Mouse (Mus musculus): ENCODE measurements around the gene Eif2b5. TPM values are rescaled to one million over a fixed set of nuclear protein-coding genes. Genes with fewer than 3 reads are reported as not detected.

Eif2b5 gene
- total RNA-seq, 2 experiments from 2014 or later, result 52.6 to 54.4 TPM

- DNase-seq (ENCODE audit: low spot score), result no peak
Measured at GRCm38 (mm10) chr16:20536081-20536665, 37.6 kb downstream of the Eif2b5 start.

- no peak for DNase-seq (ENCODE audit: low spot score)
Measured at GRCm38 (mm10) chr16:20537071-20537471, 38.5 kb downstream of the Eif2b5 start.

GRCm38 (mm10) chr16:20537601-20538320 is 39.1 kb downstream of the Eif2b5 start:
- DNase-seq (ENCODE audit: low spot score), result no peak

GRCm38 (mm10) chr16:20539649-20540048 is 41.0 kb downstream of the Eif2b5 start:
- DNase-seq (ENCODE audit: low spot score), result no peak

GRCm38 (mm10) chr16:20540438-20540837 is 41.8 kb downstream of the Eif2b5 start:
- DNase-seq (ENCODE audit: low spot score), result no peak

- DNase-seq (ENCODE audit: low spot score), result no peak
Measured at GRCm38 (mm10) chr16:20545696-20546095, 47.1 kb downstream of the Eif2b5 start.

- DNase-seq (ENCODE audit: low spot score), result no peak
Measured at GRCm38 (mm10) chr16:20547423-20547822, 48.8 kb downstream of the Eif2b5 start.

GRCm38 (mm10) chr16:20548096-20548948 is 49.7 kb downstream of the Eif2b5 start, which contains the start of gene Abcf3:
Gene Abcf3 (plus strand): TSS chr16:20548577.
- DNase-seq (ENCODE audit: low spot score), result peak; percentile 98

- no peak for DNase-seq (ENCODE audit: low spot score)
Measured at GRCm38 (mm10) chr16:20549161-20549560, 50.5 kb downstream of the Eif2b5 start.

GRCm38 (mm10) chr16:20551691-20552090 is 53.1 kb downstream of the Eif2b5 start:
- no peak for DNase-seq (ENCODE audit: low spot score)

GRCm38 (mm10) chr16:20552594-20552993 is 54.0 kb downstream of the Eif2b5 start:
- DNase-seq (ENCODE audit: low spot score), result no peak

GRCm38 (mm10) chr16:20555000-20555399 is 56.4 kb downstream of the Eif2b5 start:
- no peak for DNase-seq (ENCODE audit: low spot score)

- no peak for DNase-seq (ENCODE audit: low spot score)
Measured at GRCm38 (mm10) chr16:20557381-20557780, 58.8 kb downstream of the Eif2b5 start.

Other genes with a start within 250 kb of the Eif2b5 start
- gene Parl, start 196.4 kb upstream of the Eif2b5 start, total RNA-seq (2021), result 10 to 100 TPM; 61.3 to 68.5 TPM
- gene Cyp2ab1, start 173.4 kb upstream of the Eif2b5 start, total RNA-seq (2021), result under 1 TPM in 1 of 2 experiments, not detected in 1; 0.07 TPM
- 10 to 100 TPM; 54.0 to 56.5 TPM for gene Abcc5, start 72.4 kb upstream of the Eif2b5 start, total RNA-seq (2021)
- 10 to 100 TPM; 28.4 to 32.0 TPM for gene Dvl3, start 18.2 kb downstream of the Eif2b5 start, total RNA-seq (2021)
- 100 to 1,000 TPM; 121 to 146 TPM for gene Ap2m1, start 36.7 kb downstream of the Eif2b5 start, total RNA-seq (2021)
- gene Abcf3, start 49.8 kb downstream of the Eif2b5 start, total RNA-seq (2021), result 10 to 100 TPM; 50.3 to 69.8 TPM
- gene Vwa5b2, start 90.7 kb downstream of the Eif2b5 start, total RNA-seq (2021), result under 1 TPM in 1 of 2 experiments, not detected in 1; 0.07 TPM
- gene Eef1akmt4, start 112.8 kb downstream of the Eif2b5 start, total RNA-seq (2021), result 1 to 10 TPM; 3.7 to 4.1 TPM
- gene Gm49333, start 112.8 kb downstream of the Eif2b5 start, total RNA-seq (2021), result under 1 TPM; 0.11 to 0.17 TPM
- gene Alg3, start 112.9 kb downstream of the Eif2b5 start, total RNA-seq (2021), result 10 to 100 TPM; 12.7 to 13.7 TPM
- gene Camk2n2, start 122.5 kb downstream of the Eif2b5 start, total RNA-seq (2021), result 1 to 10 TPM; 1.1 to 1.2 TPM
- gene Ece2, start 131.0 kb downstream of the Eif2b5 start, total RNA-seq (2021), result under 1 TPM in 1 of 2 experiments, not detected in 1; 0.41 TPM
- 100 to 1,000 TPM; 251 to 253 TPM for gene Psmd2, start 152.8 kb downstream of the Eif2b5 start, total RNA-seq (2021)
- gene Eif4g1, start 169.5 kb downstream of the Eif2b5 start, total RNA-seq (2021), result 100 to 1,000 TPM; 426 to 438 TPM
- 10 to 100 TPM; 47.5 to 59.9 TPM for gene Fam131a, start 194.4 kb downstream of the Eif2b5 start, total RNA-seq (2021)
- 1 to 10 TPM; 7.8 to 9.5 TPM for gene Polr2h, start 218.8 kb downstream of the Eif2b5 start, total RNA-seq (2021)
- 1 to 10 TPM in 1 of 2 experiments, under 1 TPM in 1; 0.64 to 1.1 TPM for gene Clcn2, start 218.9 kb downstream of the Eif2b5 start, total RNA-seq (2021)
- 1 to 10 TPM; 2.1 to 3.1 TPM for gene Chrd, start 234.3 kb downstream of the Eif2b5 start, total RNA-seq (2021)
- gene Thpo, start 235.7 kb downstream of the Eif2b5 start, total RNA-seq (2021), result 10 to 100 TPM in 1 of 2 experiments, 1 to 10 TPM in 1; 6.2 to 10.4 TPM

Measured in gastrocnemius, adult 18-20 months (tissue).